Mouse (Mus musculus): ENCODE data around the gene Olfr1396.

DNA sequence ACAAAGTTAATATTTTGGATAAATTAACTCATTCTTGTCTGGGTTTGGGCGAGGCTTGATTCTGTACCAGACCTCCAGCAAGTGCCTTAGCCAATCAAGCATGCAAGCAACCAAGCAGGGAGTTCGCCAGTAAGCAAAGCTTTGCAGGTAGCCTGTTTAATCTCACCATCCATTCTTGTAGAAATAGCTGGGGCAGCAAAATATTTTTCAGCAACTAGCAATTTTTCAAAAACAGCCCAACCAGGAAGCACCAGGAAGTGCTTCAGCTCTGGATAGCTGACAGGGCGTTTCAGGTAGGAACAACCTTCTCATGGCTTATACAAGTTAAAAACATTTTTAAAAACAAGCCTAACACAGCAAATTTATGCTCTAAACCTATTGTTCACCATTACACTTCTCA, 32.8 kb downstream of the Olfr1396 start:
- TF ChIP-seq CTCF (IDR thresholded peaks at IDR 0.05; ENCODE audit: low read depth, low read length) (no peak), POLR2A (IDR thresholded peaks at IDR 0.05; ENCODE audit: insufficient read depth, low read length) (no peak), EP300 (IDR thresholded peaks at IDR 0.05; ENCODE audit: insufficient read depth, low read depth, low read length) (no peak)

All from ES-Bruce4 (cell line).